Mouse (Mus musculus) limb, embryonic 13.5 days (tissue): ENCODE measurements around the gene Slc45a1. TPM values are rescaled to one million over a fixed set of nuclear protein-coding genes. Genes with fewer than 3 reads are reported as not detected.
A peak's percentile ranks its signal among the peaks of the same experiment; 100 is the strongest.

Experiments used
- ATAC-seq: fragments of 200-750 bp; cut with Nextera tagmentation; 2 replicates; pipeline ENCODE4 v1.8.0; 2017; ENCODE audit warnings: low read depth, moderate number of reproducible peaks, moderate TSS enrichment; ENCODE audit not compliant: low FRiP score
- H3K27ac ChIP-seq: fragments of 300-500 bp; sonication (generic); 2 replicates; pipeline ENCODE4 v1.5.1; 2015; ENCODE audit warnings: inconsistent platforms, mild to moderate bottlenecking, moderate library complexity
- H3K27me3 ChIP-seq: fragments of 300-500 bp; sonication (generic); 2 replicates; pipeline ENCODE4 v1.6.1; 2015; ENCODE audit warnings: mild to moderate bottlenecking, inconsistent platforms
- H3K36me3 ChIP-seq: fragments of 300-500 bp; sonication (generic); 2 replicates; pipeline ENCODE4 v1.6.1; 2015; ENCODE audit warnings: inconsistent platforms, mild to moderate bottlenecking, moderate library complexity
- H3K4me1 ChIP-seq: fragments of 300-500 bp; sonication (generic); 2 replicates; pipeline ENCODE4 v1.6.1; 2015; ENCODE audit warnings: inconsistent platforms
- H3K4me2 ChIP-seq: fragments of 300-500 bp; sonication (generic); replicated peaks from 2 replicates; pipeline ENCODE4 v1.6.1; 2015; ENCODE audit warnings: inconsistent platforms, mild to moderate bottlenecking, moderate library complexity
- H3K4me3 ChIP-seq: fragments of 300-500 bp; sonication (generic); 2 replicates; pipeline ENCODE4 v1.5.1; 2015; ENCODE audit warnings: moderate library complexity, mild to moderate bottlenecking, inconsistent platforms
- H3K9ac ChIP-seq: fragments of 300-500 bp; sonication (generic); 2 replicates; pipeline ENCODE4 v1.6.1; 2015; ENCODE audit warnings: mild to moderate bottlenecking, inconsistent platforms
- H3K9me3 ChIP-seq: fragments of 300-500 bp; sonication (generic); 2 replicates; pipeline ENCODE4 v1.6.1; 2016; ENCODE audit warnings: inconsistent platforms
- WGBS: fragments of 180-500 bp; shearing (Covaris S2); methylation state at CpG from one replicate; pipeline ENCODE4 v1.1.7; 2015; 5-methylcytosine and 5-hydroxymethylcytosine counted together
- polyA plus RNA-seq: library from polyadenylated mRNA; unstranded; fragments of >200 nt; fragmentation: Nextera tagmentation; extraction: Ambion mirVana; gene quantifications from 2 replicates; pipeline ENCODE4 v1.2.1, GENCODE M21; 2015

Gene Slc45a1
- polyA plus RNA-seq, 1 experiment from 2014 or later, result 0.51 TPM

GRCm38 (mm10) chr4:150678789-150679188, 26.8 kb upstream of the Slc45a1 start:
- Histone ChIP-seq H3K9me3 (peaks cover 10% of the 10 kb centered on the region; the same call in 1 of the 2 replicates), H3K27ac (no peak overlapping the region)

GRCm38 (mm10) chr4:150677846-150678224, 25.9 kb upstream of the Slc45a1 start:
- WGBS, result 9% methylated on average over 2 of the region's 4 CpGs
- H3K4me1 ChIP-seq, result no peaks in the 10 kb centered on the region

More at GRCm38 (mm10) chr4:150678789-150679188, 26.8 kb upstream of the Slc45a1 start:
- Histone ChIP-seq H3K27me3 (no peaks in the 10 kb centered on the region), H3K36me3 (no peaks in the 10 kb centered on the region), H3K4me3 (no peak overlapping the region), H3K9ac (no peak overlapping the region), H3K4me2 (no peak overlapping the region), H3K4me1 (no peaks in the 10 kb centered on the region)
- 94% methylated on average over 20 of the region's 20 CpGs for WGBS
- no peak for ATAC-seq

GRCm38 (mm10) chr4:150677126-150677845, 25.3 kb upstream of the Slc45a1 start:
- no peak overlapping the region for H3K27ac ChIP-seq
- no peaks in the 10 kb centered on the region for H3K4me1 ChIP-seq
- WGBS, result 33% methylated on average over 10 of the region's 10 CpGs
- H3K27me3 ChIP-seq, result no peaks in the 10 kb centered on the region
- H3K4me3 ChIP-seq, result no peak overlapping the region
- H3K36me3 ChIP-seq, result no peaks in the 10 kb centered on the region
- ATAC-seq, result no peak
- no peak overlapping the region for H3K4me2 ChIP-seq
- peaks cover 10% of the 10 kb centered on the region; the same call in 1 of the 2 replicates for H3K9me3 ChIP-seq
- H3K9ac ChIP-seq, result no peak overlapping the region

More at GRCm38 (mm10) chr4:150677846-150678224, 25.9 kb upstream of the Slc45a1 start:
- H3K9me3 ChIP-seq, result peaks cover 10% of the 10 kb centered on the region; the same call in 1 of the 2 replicates
- ATAC-seq, result no peak
- H3K27me3 ChIP-seq, result no peaks in the 10 kb centered on the region
- no peak overlapping the region for H3K27ac ChIP-seq
- H3K4me2 ChIP-seq, result no peak overlapping the region
- no peak overlapping the region for H3K9ac ChIP-seq
- no peaks in the 10 kb centered on the region for H3K36me3 ChIP-seq
- no peak overlapping the region for H3K4me3 ChIP-seq

- Histone ChIP-seq H3K36me3 (no peaks in the 10 kb centered on the region), H3K27ac (no peak overlapping the region), H3K9me3 (peaks cover 9% of the 10 kb centered on the region; the same call in 1 of the 2 replicates), H3K27me3 (no peaks in the 10 kb centered on the region), H3K4me3 (no peak overlapping the region), H3K4me2 (no peak overlapping the region), H3K4me1 (no peaks in the 10 kb centered on the region), H3K9ac (no peak overlapping the region)
- ATAC-seq, result no peak
- WGBS, result 39% methylated on average over 13 of the region's 13 CpGs
Measured at GRCm38 (mm10) chr4:150676029-150676428, 24.1 kb upstream of the Slc45a1 start.

GRCm38 (mm10) chr4:150675274-150675673, 23.3 kb upstream of the Slc45a1 start:
- no peaks in the 10 kb centered on the region for H3K36me3 ChIP-seq
- 88% methylated on average over 10 of the region's 10 CpGs for WGBS
- H3K4me2 ChIP-seq, result no peak overlapping the region
- H3K9me3 ChIP-seq, result 0 out of 2 replicates have a peak, but pooled peaks cover 2% of the 10 kb centered on the region
- H3K27ac ChIP-seq, result no peak overlapping the region
- no peaks in the 10 kb centered on the region for H3K4me1 ChIP-seq
- H3K9ac ChIP-seq, result no peak overlapping the region
- no peak overlapping the region for H3K4me3 ChIP-seq
- H3K27me3 ChIP-seq, result no peaks in the 10 kb centered on the region
- no peak for ATAC-seq

GRCm38 (mm10) chr4:150665806-150666205, 13.8 kb upstream of the Slc45a1 start:
- 60% methylated on average over 10 of the region's 10 CpGs for WGBS
- H3K4me2 ChIP-seq, result no peak overlapping the region
- ATAC-seq, result no peak
- H3K36me3 ChIP-seq, result no peaks in the 10 kb centered on the region
- no peak overlapping the region for H3K27ac ChIP-seq
- H3K27me3 ChIP-seq, result no peaks in the 10 kb centered on the region
- no peak overlapping the region for H3K4me3 ChIP-seq
- no peaks in the 10 kb centered on the region for H3K9me3 ChIP-seq
- no peak overlapping the region for H3K9ac ChIP-seq
- H3K4me1 ChIP-seq, result peaks cover 21% of the 10 kb centered on the region

- no peak overlapping the region for H3K4me2 ChIP-seq
- WGBS, result 82% methylated on average over 7 of the region's 7 CpGs
- H3K4me3 ChIP-seq, result no peak overlapping the region
Measured at GRCm38 (mm10) chr4:150664726-150665125, 12.8 kb upstream of the Slc45a1 start.

GRCm38 (mm10) chr4:150663192-150663591, 11.2 kb upstream of the Slc45a1 start:
- WGBS, result 55% methylated on average over 12 of the region's 12 CpGs
- H3K4me2 ChIP-seq, result no peak overlapping the region
- no peak overlapping the region for H3K9ac ChIP-seq
- ATAC-seq, result no peak
- H3K4me1 ChIP-seq, result peaks cover 28% of the 10 kb centered on the region
- H3K36me3 ChIP-seq, result no peaks in the 10 kb centered on the region
- no peak overlapping the region for H3K27ac ChIP-seq
- H3K9me3 ChIP-seq, result no peaks in the 10 kb centered on the region
- H3K27me3 ChIP-seq, result no peaks in the 10 kb centered on the region
- H3K4me3 ChIP-seq, result no peak overlapping the region

More at GRCm38 (mm10) chr4:150664726-150665125, 12.8 kb upstream of the Slc45a1 start:
- Histone ChIP-seq H3K36me3 (no peaks in the 10 kb centered on the region), H3K9me3 (no peaks in the 10 kb centered on the region), H3K9ac (no peak overlapping the region), H3K27ac (no peak overlapping the region), H3K4me1 (peaks cover 28% of the 10 kb centered on the region), H3K27me3 (no peaks in the 10 kb centered on the region)
- ATAC-seq, result no peak

- 4% methylated on average over 13 of the region's 13 CpGs for WGBS
- peaks cover 28% of the 10 kb centered on the region for H3K4me1 ChIP-seq
- H3K4me2 ChIP-seq, result peak overlapping the region; percentile 63
- no peaks in the 10 kb centered on the region for H3K27me3 ChIP-seq
- no peak overlapping the region for H3K27ac ChIP-seq
- ATAC-seq, result no peak
- H3K9me3 ChIP-seq, result peaks cover 1% of the 10 kb centered on the region; the same call in 1 of the 2 replicates
- no peaks in the 10 kb centered on the region for H3K36me3 ChIP-seq
- peak overlapping the region; percentile 62 for H3K9ac ChIP-seq
- peak overlapping the region; percentile 34 for H3K4me3 ChIP-seq
Measured at GRCm38 (mm10) chr4:150661886-150662285, 9.9 kb upstream of the Slc45a1 start.

- no peak for ATAC-seq
- Histone ChIP-seq H3K9me3 (peaks cover 5% of the 10 kb centered on the region), H3K27ac (no peak overlapping the region), H3K4me3 (no peak overlapping the region), H3K4me1 (peaks cover 29% of the 10 kb centered on the region), H3K27me3 (no peaks in the 10 kb centered on the region), H3K4me2 (no peak overlapping the region), H3K36me3 (no peaks in the 10 kb centered on the region), H3K9ac (no peak overlapping the region)
- 72% methylated on average over 9 of the region's 9 CpGs for WGBS
Measured at GRCm38 (mm10) chr4:150659926-150660610, 8.1 kb upstream of the Slc45a1 start.

- no peak overlapping the region for H3K4me2 ChIP-seq
- H3K27ac ChIP-seq, result no peak overlapping the region
- WGBS, result 78% methylated on average over 6 of the region's 6 CpGs
- peaks cover 24% of the 10 kb centered on the region for H3K27me3 ChIP-seq
- H3K4me1 ChIP-seq, result peaks cover 25% of the 10 kb centered on the region
- H3K9me3 ChIP-seq, result peaks cover 5% of the 10 kb centered on the region
- H3K36me3 ChIP-seq, result no peaks in the 10 kb centered on the region
- no peak overlapping the region for H3K9ac ChIP-seq
- no peak overlapping the region for H3K4me3 ChIP-seq
- ATAC-seq, result no peak
Measured at GRCm38 (mm10) chr4:150656504-150656903, 4.5 kb upstream of the Slc45a1 start.

- H3K36me3 ChIP-seq, result no peaks in the 10 kb centered on the region
- H3K4me3 ChIP-seq, result no peak overlapping the region
- no peak for ATAC-seq
- WGBS, result 5% methylated on average over 17 of the region's 17 CpGs
- peaks cover 5% of the 10 kb centered on the region for H3K9me3 ChIP-seq
- H3K27me3 ChIP-seq, result peaks cover 29% of the 10 kb centered on the region
- peak overlapping the region; percentile 19 for H3K4me2 ChIP-seq
- H3K27ac ChIP-seq, result no peak overlapping the region
- H3K9ac ChIP-seq, result no peak overlapping the region
- peaks cover 20% of the 10 kb centered on the region for H3K4me1 ChIP-seq
Measured at GRCm38 (mm10) chr4:150655989-150656388, 4.0 kb upstream of the Slc45a1 start.
